Mouse (Mus musculus): Measurements from ENCODE around the gene Fem1a.

The Fem1a gene

DNA sequence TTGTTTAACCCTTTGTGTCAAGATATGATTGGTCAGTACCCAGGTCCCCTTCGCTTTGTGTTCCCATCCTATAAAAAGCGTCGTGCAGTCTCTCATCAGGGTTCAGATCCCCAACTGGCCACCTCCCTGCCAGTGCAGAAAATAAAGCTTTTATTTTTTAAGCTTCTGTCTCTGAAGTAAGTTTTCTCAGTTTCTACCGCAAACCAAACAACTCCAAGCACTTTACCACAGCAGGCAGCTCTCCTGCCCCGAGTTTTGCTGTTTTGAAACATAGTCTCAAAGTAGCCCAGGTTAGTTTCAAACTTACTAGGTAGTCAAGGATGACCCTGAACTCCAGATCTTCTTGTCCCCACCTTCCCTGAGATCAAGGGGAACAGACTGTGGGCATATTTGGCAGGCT lies 21.7 kb downstream of the Fem1a start:
- no peak for DNase-seq (ENCODE audit: low read depth, low spot score)

GRCm38 (mm10) chr17:56279481-56280155 lies 23.0 kb downstream of the Fem1a start:
- no peak for DNase-seq (ENCODE audit: low read depth, low spot score)

DNA sequence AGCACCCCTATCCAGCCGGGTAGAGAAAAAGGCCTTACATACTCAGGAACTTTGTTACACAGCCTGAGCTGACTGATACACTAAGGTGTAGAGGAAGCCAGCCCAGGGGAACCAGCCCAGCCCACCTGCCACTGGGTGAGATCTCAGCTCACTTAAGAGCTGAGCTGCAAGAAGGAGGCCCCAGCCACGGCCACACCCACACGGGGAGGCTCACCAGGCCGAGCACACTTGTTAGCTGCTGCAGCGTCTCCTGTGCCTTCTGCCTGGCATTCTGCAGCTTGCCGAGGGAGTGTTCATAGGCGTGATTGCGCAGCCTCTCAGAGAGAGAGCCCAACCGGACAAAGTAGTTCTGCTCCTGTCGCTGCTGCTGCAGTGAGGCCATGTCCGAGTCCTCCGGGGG lies 24.6 kb downstream of the Fem1a start:
- DNase-seq (ENCODE audit: low read depth, low spot score): peak; percentile 72

- DNase-seq (ENCODE audit: low read depth, low spot score): no peak
Measured at GRCm38 (mm10) chr17:56282802-56283201, 26.2 kb downstream of the Fem1a start.

DNA sequence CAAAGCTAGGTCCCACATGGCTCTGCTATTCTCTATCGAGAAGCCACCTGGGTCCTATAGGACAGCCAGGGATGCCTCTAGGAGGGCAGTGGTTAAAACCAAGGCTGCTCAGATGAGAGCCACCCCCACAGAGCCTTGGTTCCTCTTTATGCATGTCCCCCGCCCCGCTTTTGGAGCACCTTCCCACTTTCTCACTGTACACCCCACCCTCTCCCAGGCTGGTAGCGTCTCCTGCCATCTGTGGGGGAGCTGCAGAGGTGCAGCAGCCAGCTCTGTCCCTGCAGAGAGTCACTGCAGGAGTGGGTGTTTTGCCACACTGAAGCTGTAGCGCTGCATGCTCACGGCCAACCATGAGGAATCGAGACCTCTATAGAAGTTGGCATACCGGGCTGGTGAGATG lies 26.7 kb downstream of the Fem1a start:
- no peak for DNase-seq (ENCODE audit: low read depth, low spot score)

GRCm38 (mm10) chr17:56285995-56286394 lies 29.4 kb downstream of the Fem1a start:
- no peak for DNase-seq (ENCODE audit: low read depth, low spot score)

- DNase-seq (ENCODE audit: low read depth, low spot score): peak; percentile 87
Measured at GRCm38 (mm10) chr17:56287830-56288229, 31.2 kb downstream of the Fem1a start.

- DNase-seq (ENCODE audit: low read depth, low spot score): no peak
Measured at GRCm38 (mm10) chr17:56288866-56289265, 32.3 kb downstream of the Fem1a start.

GRCm38 (mm10) chr17:56289371-56290331 lies 33.0 kb downstream of the Fem1a start:
- DNase-seq (ENCODE audit: low read depth, low spot score): peak; percentile 95

DNA sequence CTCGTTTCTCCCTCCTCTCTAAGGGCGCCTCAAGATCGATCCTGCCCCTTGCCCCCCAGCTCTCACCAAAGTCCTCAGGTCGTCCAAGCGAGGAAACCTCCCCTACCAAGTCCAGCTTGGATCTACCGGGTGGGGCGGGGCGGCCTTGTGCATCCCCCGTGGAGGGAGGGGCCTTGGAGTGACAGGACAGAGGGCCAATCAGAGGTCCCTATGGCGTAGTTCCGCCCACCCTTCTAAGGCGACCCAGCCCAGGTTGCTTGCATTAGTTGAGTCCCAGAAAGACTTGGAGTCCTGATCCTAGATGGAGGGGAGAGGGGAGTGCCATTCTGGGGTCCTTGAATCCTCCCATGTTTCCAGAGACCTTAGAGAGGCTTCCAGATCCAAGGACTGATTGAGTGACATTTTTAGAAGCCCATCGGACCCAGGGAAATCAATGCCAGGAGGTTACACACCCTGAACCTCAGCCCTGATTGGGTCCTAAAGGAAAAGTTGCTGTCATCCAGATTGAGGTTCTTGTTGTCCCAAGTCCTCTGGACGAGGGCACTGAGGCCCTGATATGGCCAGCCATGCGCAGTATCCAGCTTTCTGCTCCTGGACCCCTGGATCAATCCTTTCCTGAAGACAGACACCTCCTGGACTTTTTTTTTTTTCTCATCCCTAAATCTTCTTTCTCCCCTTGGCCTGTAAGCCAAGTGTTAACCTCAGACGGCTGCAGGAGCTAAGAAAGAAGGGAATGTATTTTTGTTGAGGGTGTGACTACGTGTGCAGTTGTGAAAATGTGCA lies 34.0 kb downstream of the Fem1a start:
- DNase-seq (ENCODE audit: low read depth, low spot score): peak; percentile 98

- peak; percentile 99 for DNase-seq (ENCODE audit: low read depth, low spot score)
Measured at GRCm38 (mm10) chr17:56291171-56291511, 34.5 kb downstream of the Fem1a start.

DNA sequence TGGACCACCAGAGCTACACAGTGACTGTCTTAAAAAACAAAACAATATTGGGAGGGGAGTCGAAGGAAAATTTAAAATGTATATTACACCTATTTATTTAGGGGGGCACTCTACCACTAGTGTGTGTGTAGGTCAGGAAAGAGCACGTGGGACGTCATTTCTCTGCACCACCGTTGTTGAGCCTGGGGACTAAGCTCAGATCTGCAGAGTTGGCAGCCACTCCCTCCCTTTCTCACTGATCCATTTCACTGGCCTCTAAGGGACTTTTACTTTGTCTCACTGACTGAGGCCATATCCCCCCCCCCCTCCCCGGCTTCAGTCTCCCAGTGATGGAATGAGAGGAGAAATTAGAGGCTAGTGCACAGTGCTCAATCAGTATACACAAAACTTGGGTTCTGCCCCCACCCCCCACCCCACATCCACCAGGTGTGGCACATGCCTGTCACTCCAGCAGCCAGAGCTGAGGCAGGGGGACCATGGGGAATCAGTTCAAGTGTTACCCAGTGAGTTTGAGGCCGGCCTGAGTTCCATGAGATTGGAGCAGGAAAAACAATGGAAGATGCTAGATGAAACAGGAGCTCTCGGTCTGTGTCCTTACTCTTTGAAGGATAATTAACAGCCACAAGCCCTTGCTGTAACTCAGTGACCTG lies 35.3 kb downstream of the Fem1a start:
- DNase-seq (ENCODE audit: low read depth, low spot score): no peak

DNA sequence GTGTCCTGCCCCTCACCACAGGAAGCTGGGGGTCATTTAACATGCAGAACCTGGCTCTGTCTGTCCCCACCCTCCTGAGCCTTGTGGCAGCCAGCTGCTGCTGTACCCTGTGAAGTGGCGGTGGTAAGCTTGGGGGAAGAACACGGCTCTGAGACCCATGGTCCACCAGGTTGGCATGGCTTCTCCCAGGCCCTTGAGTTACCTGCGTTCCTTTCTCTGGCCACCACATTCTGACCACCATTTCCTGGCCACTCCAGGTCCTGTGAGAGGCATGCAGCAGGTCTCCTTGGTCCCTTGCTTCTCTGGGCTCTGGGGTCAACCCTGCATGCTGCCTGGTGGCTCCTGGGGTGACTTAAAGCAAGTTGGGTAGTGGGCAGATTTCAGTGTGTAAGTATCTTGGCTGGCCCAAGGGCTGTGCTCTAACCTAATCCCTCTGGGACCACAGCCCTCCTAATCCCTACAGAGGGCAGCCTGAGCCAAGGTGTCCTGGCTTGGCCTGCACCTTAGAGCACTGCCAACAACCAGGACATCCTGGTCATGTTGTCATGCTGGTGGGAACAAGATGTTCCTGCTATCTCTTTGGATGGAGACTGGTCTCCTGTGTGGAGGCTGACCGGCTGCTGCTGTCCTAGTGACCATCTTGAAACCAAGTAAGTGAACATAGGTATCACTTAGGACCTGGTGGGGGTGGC lies 36.1 kb downstream of the Fem1a start, which contains the start of gene Plin3:
Plin3 (minus strand) TSS at position 343 of the 692 bp plus-strand sequence.
- DNase-seq (ENCODE audit: low read depth, low spot score): no peak

GRCm38 (mm10) chr17:56293291-56293690 lies 36.7 kb downstream of the Fem1a start:
- DNase-seq (ENCODE audit: low read depth, low spot score): no peak

GRCm38 (mm10) chr17:56294241-56294640 lies 37.6 kb downstream of the Fem1a start:
- no peak for DNase-seq (ENCODE audit: low read depth, low spot score)

GRCm38 (mm10) chr17:56296201-56296600 lies 39.6 kb downstream of the Fem1a start:
- no peak for DNase-seq (ENCODE audit: low read depth, low spot score)

GRCm38 (mm10) chr17:56298238-56298637 lies 41.6 kb downstream of the Fem1a start:
- DNase-seq (ENCODE audit: low read depth, low spot score): no peak

GRCm38 (mm10) chr17:56300186-56300585 lies 43.6 kb downstream of the Fem1a start, which contains the start of gene Arrdc5:
Gene Arrdc5 (minus strand): TSS chr17:56300286.
- no peak for DNase-seq (ENCODE audit: low read depth, low spot score)

DNA sequence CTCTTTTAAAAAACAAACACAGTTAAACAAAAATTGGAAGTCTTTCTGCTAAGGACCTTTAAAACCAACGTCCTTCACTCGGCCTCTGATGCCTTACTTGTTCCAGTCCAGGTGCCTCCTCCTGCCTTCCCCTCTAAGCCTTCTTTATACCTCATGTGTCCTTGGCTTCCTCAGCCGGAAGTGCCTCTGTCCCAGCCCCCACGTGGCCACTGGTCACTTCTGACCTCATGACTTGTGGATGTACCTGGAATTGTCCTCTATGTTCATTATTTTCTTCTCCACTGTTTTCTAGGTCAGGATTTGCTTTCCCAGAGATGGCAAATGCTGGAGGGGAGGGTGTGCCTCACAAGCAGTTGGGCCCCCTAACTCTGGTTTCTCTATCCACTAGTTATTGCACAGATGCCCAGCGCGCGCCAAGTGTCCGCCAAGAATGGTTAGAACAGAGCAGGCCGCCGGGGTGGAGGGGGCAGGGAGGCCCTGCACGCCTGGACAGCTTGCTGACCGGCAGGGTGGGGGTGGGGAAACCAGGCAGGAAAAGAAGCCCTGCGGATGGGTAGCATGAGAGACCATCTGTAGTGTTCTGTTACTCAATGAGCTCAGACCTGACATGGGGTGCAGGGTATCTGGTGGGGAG lies 45.9 kb downstream of the Fem1a start:
- DNase-seq (ENCODE audit: low read depth, low spot score): no peak

- DNase-seq (ENCODE audit: low read depth, low spot score): peak; percentile 99
Measured at GRCm38 (mm10) chr17:56303160-56303846, 46.7 kb downstream of the Fem1a start, which contains the start of gene Uhrf1. Gene Uhrf1 (plus strand): TSS chr17:56303321.
